Mouse (Mus musculus): ENCODE data around the gene Ilf2.

GRCm38 (mm10) chr3:90535446-90535845, 59.5 kb downstream of the Ilf2 start:
- TF ChIP-seq USF1 (IDR thresholded peaks at IDR 0.05; ENCODE audit: low read depth), result no peak
- TF ChIP-seq POLR2A (IDR thresholded peaks at IDR 0.05; ENCODE audit: insufficient read length, low read depth), result no peak
- no peak for TF ChIP-seq E2F4 (IDR thresholded peaks at IDR 0.05; ENCODE audit: insufficient read depth)
- no peak for TF ChIP-seq SRF (IDR thresholded peaks at IDR 0.05; ENCODE audit: control insufficient read depth, insufficient read length, low read depth)
- TF ChIP-seq CEBPB (IDR thresholded peaks at IDR 0.05; ENCODE audit: insufficient read depth, poor library complexity, severe bottlenecking), result no peak
- TF ChIP-seq TCF12 (IDR thresholded peaks at IDR 0.05; ENCODE audit: insufficient read depth, poor library complexity, severe bottlenecking), result no peak
- TF ChIP-seq MAX (IDR thresholded peaks at IDR 0.05; ENCODE audit: low read depth), result no peak
- TF ChIP-seq MYOG (IDR thresholded peaks at IDR 0.05; ENCODE audit: control insufficient read depth in 1 of 3, insufficient read depth in 1 of 3, insufficient read length in 2 of 3, low read depth in 2 of 3), result no peak
- no peak for TF ChIP-seq MYOD1 (IDR thresholded peaks at IDR 0.05; ENCODE audit: control insufficient read depth in 1 of 3, insufficient read length in 2 of 3, low read depth in 2 of 3)
- no peak for TF ChIP-seq REST (IDR thresholded peaks at IDR 0.05; ENCODE audit: insufficient read depth, insufficient read length)
- no peak for TF ChIP-seq TCF3 (IDR thresholded peaks at IDR 0.05; ENCODE audit: insufficient read length, low read depth)
- TF ChIP-seq POLR2AphosphoS2 (IDR thresholded peaks at IDR 0.05; ENCODE audit: insufficient read length, low read depth), result no peak
